Mouse (Mus musculus) ovary, postnatal 36 days (tissue): Measurements from ENCODE around the gene Olfr312.
A peak's percentile ranks its signal among the peaks of the same experiment; 100 is the strongest.

Experiments
- DNase-seq: peaks from one replicate; pipeline ENCODE4 v3.0.0; 2022; ENCODE audit warnings: low spot score, mixed read lengths

The Olfr312 gene

GRCm38 (mm10) chr11:58860744-58861143, 31.7 kb downstream of the Olfr312 start:
- no peak for DNase-seq

DNA sequence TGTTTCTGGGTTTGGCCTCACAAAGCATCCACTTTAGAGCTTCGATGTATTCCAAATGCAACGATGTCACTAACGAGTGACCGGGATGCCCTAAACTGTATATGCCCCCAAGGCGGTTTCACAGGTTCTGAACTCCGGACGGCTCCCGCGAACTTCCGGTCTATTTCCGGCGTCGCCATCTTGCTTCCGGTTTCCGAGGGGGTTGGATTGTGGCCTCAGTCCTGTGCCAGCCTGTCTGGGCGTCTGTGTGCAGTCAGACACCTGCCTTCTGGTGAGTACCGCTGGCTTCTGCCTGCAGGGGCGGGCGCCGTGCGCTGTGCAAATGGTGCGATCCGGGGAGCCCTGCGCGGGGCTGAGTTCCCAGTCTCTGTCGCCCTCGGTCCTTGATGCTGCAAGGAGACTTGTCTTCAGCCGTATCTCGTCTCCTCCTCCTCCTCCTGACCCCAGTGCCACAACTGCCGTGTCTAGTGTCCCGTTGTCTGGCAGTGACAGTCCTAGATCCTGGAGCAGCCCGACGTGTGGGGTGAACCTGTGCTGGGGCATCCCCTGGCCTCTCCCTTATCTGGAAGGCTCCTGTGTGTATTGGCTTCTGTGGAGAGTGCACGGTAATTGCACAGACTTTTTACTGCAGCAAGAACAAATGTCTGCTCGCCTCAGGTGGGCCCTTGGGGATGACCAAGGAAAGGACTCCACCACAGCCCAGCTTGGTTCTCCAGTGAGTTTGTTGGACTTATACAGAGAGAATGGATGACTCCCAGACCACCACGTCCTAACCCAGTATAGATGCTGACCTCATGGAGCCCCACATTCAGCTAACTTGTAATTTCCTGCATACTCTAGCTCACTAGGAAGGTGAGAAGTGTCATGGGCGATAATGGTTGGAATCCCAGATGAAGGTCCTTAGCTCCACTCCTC, 38.3 kb downstream of the Olfr312 start, which contains the start of gene 2810021J22Rik:
Gene 2810021J22Rik, plus strand, starts transcription at position 178 of the 915 bp plus-strand sequence.
- peak; percentile 77 for DNase-seq

- no peak for DNase-seq
Measured at GRCm38 (mm10) chr11:58867954-58868330, 38.9 kb downstream of the Olfr312 start.

DNA sequence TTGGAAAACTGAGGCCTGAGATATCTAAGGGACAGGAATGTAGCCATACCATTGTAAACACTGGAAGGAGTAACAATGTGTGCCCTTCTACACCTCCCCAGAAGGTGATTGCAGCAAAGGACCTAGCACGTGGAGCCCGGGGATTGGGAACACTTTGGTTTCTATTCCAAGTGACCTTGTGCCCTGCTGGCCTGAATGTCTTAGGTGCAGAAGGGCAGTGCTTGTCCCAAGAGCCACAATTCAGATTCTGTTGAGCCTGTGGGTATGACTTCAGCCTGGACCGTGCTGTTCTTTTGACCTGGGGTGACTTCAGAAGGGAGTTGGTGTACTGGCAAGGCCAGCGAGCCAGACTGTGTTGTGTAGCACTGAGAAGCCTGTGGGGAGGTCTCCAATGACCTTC, 41.9 kb downstream of the Olfr312 start:
- no peak for DNase-seq

DNA sequence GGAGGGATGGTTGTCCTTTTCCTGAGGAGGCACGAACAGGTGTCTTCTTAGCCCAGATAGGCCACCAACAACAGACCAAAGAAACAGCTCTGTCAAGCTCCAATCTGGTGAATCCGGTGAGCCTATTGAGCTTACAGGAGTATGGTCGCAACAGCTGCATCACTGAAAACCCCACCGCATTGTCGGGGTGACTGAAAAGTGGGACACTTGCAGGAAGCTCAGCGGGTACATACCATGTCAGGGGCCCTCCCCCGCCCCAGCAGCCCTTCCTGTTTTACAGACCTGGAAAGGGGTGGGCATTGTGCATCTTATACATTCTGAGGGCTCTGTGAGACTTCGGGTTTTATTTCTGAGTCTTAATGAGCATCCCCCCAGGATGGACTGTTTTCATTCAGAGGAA, 54.7 kb downstream of the Olfr312 start:
- no peak for DNase-seq
